Mouse (Mus musculus) liver, adult 2 months (tissue): ENCODE data around the gene Hepacam2.

Source experiments
- CTCF ChIP-seq: fragments of 200-500 bp; IDR thresholded peaks from 2 replicates; pipeline ENCODE4 v1.5.1; 2011; ENCODE audit warnings: low read depth, low read length, control low read depth
- POLR2A ChIP-seq: fragments of 200-500 bp; IDR thresholded peaks from 2 replicates; pipeline ENCODE4 v1.6.1; 2011; ENCODE audit warnings: low read length, control low read depth; ENCODE audit not compliant: insufficient read depth; ENCODE audit errors: extremely low read depth

- TF ChIP-seq POLR2A (no peak), CTCF (no peak)
Observed at GRCm38 (mm10) chr6:3436087-3436486, 62.0 kb downstream of the Hepacam2 start.
